Mouse (Mus musculus): ENCODE data around the gene Golph3. TPM values are rescaled to one million over a fixed set of nuclear protein-coding genes. Genes with fewer than 3 reads are reported as not detected.

Golph3 gene
- polyA plus RNA-seq, 1 experiment from 2014 or later, result 89.9 TPM

- peaks cover 8% of the 10 kb centered on the region; the same call in 1 of the 2 replicates for H3K4me1 ChIP-seq
- no peak overlapping the region for H3K27ac ChIP-seq
- ATAC-seq (ENCODE audit: insufficient number of reproducible peaks, insufficient read depth, low FRiP score, low TSS enrichment, low read depth), result no peak
These were observed 19.5 kb downstream of the Golph3 start for GRCm38 (mm10) chr15:12340536-12341400.

GRCm38 (mm10) chr15:12341401-12341758 is 20.1 kb downstream of the Golph3 start:
- H3K27me3 ChIP-seq, result no peaks in the 10 kb centered on the region
- no peak for ATAC-seq (ENCODE audit: insufficient number of reproducible peaks, insufficient read depth, low FRiP score, low TSS enrichment, low read depth)
- H3K27ac ChIP-seq, result no peak overlapping the region
- H3K4me3 ChIP-seq, result no peak overlapping the region
- H3K9ac ChIP-seq, result no peak overlapping the region
- WGBS, result 55% methylated on average over 4 of the region's 4 CpGs
- H3K4me2 ChIP-seq, result no peak overlapping the region
- H3K4me1 ChIP-seq, result peaks cover 8% of the 10 kb centered on the region; the same call in 1 of the 2 replicates
- no peaks in the 10 kb centered on the region for H3K9me3 ChIP-seq
- peaks cover 32% of the 10 kb centered on the region for H3K36me3 ChIP-seq

More at GRCm38 (mm10) chr15:12340536-12341400, 19.5 kb downstream of the Golph3 start:
- Histone ChIP-seq H3K9me3 (no peaks in the 10 kb centered on the region), H3K36me3 (peaks cover 32% of the 10 kb centered on the region), H3K9ac (no peak overlapping the region), H3K4me2 (no peak overlapping the region), H3K4me3 (no peak overlapping the region), H3K27me3 (no peaks in the 10 kb centered on the region)
- WGBS, result 72% methylated on average over 5 of the region's 5 CpGs

GRCm38 (mm10) chr15:12346916-12347315 is 25.7 kb downstream of the Golph3 start:
- H3K9ac ChIP-seq, result no peak overlapping the region
- H3K9me3 ChIP-seq, result no peaks in the 10 kb centered on the region
- no peak overlapping the region for H3K27ac ChIP-seq
- no peak overlapping the region for H3K4me3 ChIP-seq
- H3K4me1 ChIP-seq, result no peaks in the 10 kb centered on the region
- peaks cover 50% of the 10 kb centered on the region for H3K36me3 ChIP-seq
- no peak for ATAC-seq (ENCODE audit: insufficient number of reproducible peaks, insufficient read depth, low FRiP score, low TSS enrichment, low read depth)
- H3K4me2 ChIP-seq, result no peak overlapping the region
- WGBS, result 94% methylated on average over 3 of the region's 3 CpGs
- H3K27me3 ChIP-seq, result no peaks in the 10 kb centered on the region

- no peak overlapping the region for H3K27ac ChIP-seq
- no peak for ATAC-seq (ENCODE audit: insufficient number of reproducible peaks, insufficient read depth, low FRiP score, low TSS enrichment, low read depth)
- WGBS, result 89% methylated on average over 3 of the region's 3 CpGs
These were observed 27.7 kb downstream of the Golph3 start for GRCm38 (mm10) chr15:12348950-12349349.

GRCm38 (mm10) chr15:12349840-12350239 is 28.6 kb downstream of the Golph3 start:
- no peaks in the 10 kb centered on the region for H3K4me1 ChIP-seq
- 93% methylated on average over 5 of the region's 5 CpGs for WGBS
- no peaks in the 10 kb centered on the region for H3K9me3 ChIP-seq
- no peak overlapping the region for H3K4me3 ChIP-seq
- H3K36me3 ChIP-seq, result peaks cover 53% of the 10 kb centered on the region
- H3K27me3 ChIP-seq, result no peaks in the 10 kb centered on the region
- no peak overlapping the region for H3K4me2 ChIP-seq
- ATAC-seq (ENCODE audit: insufficient number of reproducible peaks, insufficient read depth, low FRiP score, low TSS enrichment, low read depth), result no peak
- H3K9ac ChIP-seq, result no peak overlapping the region
- H3K27ac ChIP-seq, result no peak overlapping the region

More at GRCm38 (mm10) chr15:12348950-12349349, 27.7 kb downstream of the Golph3 start:
- no peak overlapping the region for H3K9ac ChIP-seq
- no peak overlapping the region for H3K4me3 ChIP-seq
- H3K36me3 ChIP-seq, result peaks cover 56% of the 10 kb centered on the region
- H3K4me1 ChIP-seq, result no peaks in the 10 kb centered on the region
- no peaks in the 10 kb centered on the region for H3K9me3 ChIP-seq
- no peaks in the 10 kb centered on the region for H3K27me3 ChIP-seq
- no peak overlapping the region for H3K4me2 ChIP-seq

- H3K4me1 ChIP-seq, result no peaks in the 10 kb centered on the region
- H3K27me3 ChIP-seq, result no peaks in the 10 kb centered on the region
- peaks cover 62% of the 10 kb centered on the region for H3K36me3 ChIP-seq
- H3K9me3 ChIP-seq, result no peaks in the 10 kb centered on the region
- 94% methylated on average over 7 of the region's 7 CpGs for WGBS
- no peak overlapping the region for H3K27ac ChIP-seq
- H3K4me3 ChIP-seq, result no peak overlapping the region
- H3K9ac ChIP-seq, result no peak overlapping the region
- H3K4me2 ChIP-seq, result no peak overlapping the region
- no peak for ATAC-seq (ENCODE audit: insufficient number of reproducible peaks, insufficient read depth, low FRiP score, low TSS enrichment, low read depth)
These were observed 30.2 kb downstream of the Golph3 start for GRCm38 (mm10) chr15:12351470-12351869.

- H3K4me2 ChIP-seq, result no peak overlapping the region
- WGBS, result 93% methylated on average over 2 of the region's 2 CpGs
- H3K4me3 ChIP-seq, result no peak overlapping the region
- ATAC-seq (ENCODE audit: insufficient number of reproducible peaks, insufficient read depth, low FRiP score, low TSS enrichment, low read depth), result no peak
- H3K9ac ChIP-seq, result no peak overlapping the region
- no peaks in the 10 kb centered on the region for H3K27me3 ChIP-seq
- peaks cover 59% of the 10 kb centered on the region for H3K36me3 ChIP-seq
- H3K27ac ChIP-seq, result no peak overlapping the region
- no peaks in the 10 kb centered on the region for H3K4me1 ChIP-seq
- H3K9me3 ChIP-seq, result no peaks in the 10 kb centered on the region
These were observed 33.1 kb downstream of the Golph3 start for GRCm38 (mm10) chr15:12354281-12354810.

GRCm38 (mm10) chr15:12355261-12355660 is 34.0 kb downstream of the Golph3 start:
- Histone ChIP-seq H3K36me3 (peaks cover 57% of the 10 kb centered on the region), H3K27ac (no peak overlapping the region), H3K4me3 (no peak overlapping the region), H3K4me2 (no peak overlapping the region), H3K9ac (no peak overlapping the region), H3K4me1 (no peaks in the 10 kb centered on the region), H3K27me3 (no peaks in the 10 kb centered on the region), H3K9me3 (no peaks in the 10 kb centered on the region)
- ATAC-seq (ENCODE audit: insufficient number of reproducible peaks, insufficient read depth, low FRiP score, low TSS enrichment, low read depth), result no peak
- WGBS, result 95% methylated on average over 6 of the region's 6 CpGs

GRCm38 (mm10) chr15:12355907-12356306 is 34.7 kb downstream of the Golph3 start:
- H3K27ac ChIP-seq, result no peak overlapping the region
- H3K4me2 ChIP-seq, result no peak overlapping the region
- H3K4me1 ChIP-seq, result no peaks in the 10 kb centered on the region
- no peaks in the 10 kb centered on the region for H3K27me3 ChIP-seq
- H3K4me3 ChIP-seq, result no peak overlapping the region
- H3K9ac ChIP-seq, result no peak overlapping the region
- no peaks in the 10 kb centered on the region for H3K9me3 ChIP-seq
- ATAC-seq (ENCODE audit: insufficient number of reproducible peaks, insufficient read depth, low FRiP score, low TSS enrichment, low read depth), result no peak
- 79% methylated on average over 7 of the region's 7 CpGs for WGBS
- H3K36me3 ChIP-seq, result peaks cover 63% of the 10 kb centered on the region

- Histone ChIP-seq H3K4me3 (no peak overlapping the region), H3K4me2 (no peak overlapping the region), H3K9me3 (no peaks in the 10 kb centered on the region), H3K4me1 (no peaks in the 10 kb centered on the region), H3K9ac (no peak overlapping the region), H3K27ac (no peak overlapping the region), H3K27me3 (no peaks in the 10 kb centered on the region), H3K36me3 (peaks cover 65% of the 10 kb centered on the region)
- no peak for ATAC-seq (ENCODE audit: insufficient number of reproducible peaks, insufficient read depth, low FRiP score, low TSS enrichment, low read depth)
These were observed 36.2 kb downstream of the Golph3 start for GRCm38 (mm10) chr15:12357459-12357858.

GRCm38 (mm10) chr15:12358384-12358783 is 37.1 kb downstream of the Golph3 start:
- 91% methylated on average over 5 of the region's 5 CpGs for WGBS
- peaks cover 57% of the 10 kb centered on the region for H3K36me3 ChIP-seq

More at GRCm38 (mm10) chr15:12358384-12358783, 37.1 kb downstream of the Golph3 start:
- no peak overlapping the region for H3K4me3 ChIP-seq
- ATAC-seq (ENCODE audit: insufficient number of reproducible peaks, insufficient read depth, low FRiP score, low TSS enrichment, low read depth), result no peak
- H3K9me3 ChIP-seq, result no peaks in the 10 kb centered on the region
- no peak overlapping the region for H3K4me2 ChIP-seq
- no peak overlapping the region for H3K27ac ChIP-seq
- H3K4me1 ChIP-seq, result no peaks in the 10 kb centered on the region
- no peaks in the 10 kb centered on the region for H3K27me3 ChIP-seq
- H3K9ac ChIP-seq, result no peak overlapping the region

All from embryonic facial prominence, embryonic 13.5 days (tissue).